Mouse (Mus musculus): ENCODE data around the gene Gnaq. TPM values are rescaled to one million over a fixed set of nuclear protein-coding genes. Genes with fewer than 3 reads are reported as not detected.

Gene Gnaq
- polyA plus RNA-seq, 1 experiment from 2014 or later: 59.0 TPM

- H3K4me3 ChIP-seq (ENCODE audit: low read depth, low read length): no peak overlapping the region
- 0 out of 2 replicates have a peak, but pooled peaks cover 6% of the 10 kb centered on the region for H3K36me3 ChIP-seq (ENCODE audit: control insufficient read depth, insufficient read depth, low read length)
- 89% methylated on average over 7 of the region's 7 CpGs for WGBS
- no peaks in the 10 kb centered on the region for H3K9me3 ChIP-seq (ENCODE audit: control insufficient read depth, low read length)
- ATAC-seq (ENCODE audit: low read depth): no peak
- H3K27me3 ChIP-seq (ENCODE audit: control insufficient read depth, insufficient read depth, low read length): no peaks in the 10 kb centered on the region
- H3K9ac ChIP-seq (replicated peaks; ENCODE audit: low read depth, low read length): no peak overlapping the region
- peaks cover 25% of the 10 kb centered on the region for H3K4me1 ChIP-seq (ENCODE audit: control insufficient read depth, insufficient read depth, low read length)
- no peak overlapping the region for H3K4me2 ChIP-seq (ENCODE audit: low read depth, low read length)
- no peak overlapping the region for H3K27ac ChIP-seq (ENCODE audit: low read depth, low read length)
These were observed 197.5 kb downstream of the Gnaq start for GRCm38 (mm10) chr19:16330161-16330560.

GRCm38 (mm10) chr19:16331047-16331446 is 198.4 kb downstream of the Gnaq start:
- H3K9me3 ChIP-seq (ENCODE audit: control insufficient read depth, low read length): no peaks in the 10 kb centered on the region
- H3K4me3 ChIP-seq (ENCODE audit: low read depth, low read length): no peak overlapping the region
- no peak overlapping the region for H3K9ac ChIP-seq (replicated peaks; ENCODE audit: low read depth, low read length)
- 0 out of 2 replicates have a peak, but pooled peaks cover 6% of the 10 kb centered on the region for H3K36me3 ChIP-seq (ENCODE audit: control insufficient read depth, insufficient read depth, low read length)
- 93% methylated on average over 6 of the region's 6 CpGs for WGBS
- no peaks in the 10 kb centered on the region for H3K27me3 ChIP-seq (ENCODE audit: control insufficient read depth, insufficient read depth, low read length)
- no peak overlapping the region for H3K27ac ChIP-seq (ENCODE audit: low read depth, low read length)
- H3K4me1 ChIP-seq (ENCODE audit: control insufficient read depth, insufficient read depth, low read length): peaks cover 20% of the 10 kb centered on the region
- no peak for ATAC-seq (ENCODE audit: low read depth)
- H3K4me2 ChIP-seq (ENCODE audit: low read depth, low read length): no peak overlapping the region

GRCm38 (mm10) chr19:16337866-16338530 is 205.4 kb downstream of the Gnaq start:
- ATAC-seq (ENCODE audit: low read depth): no peak

GRCm38 (mm10) chr19:16339954-16340586 is 207.4 kb downstream of the Gnaq start:
- Histone ChIP-seq H3K4me2 (ENCODE audit: low read depth, low read length) (no peak overlapping the region), H3K9me3 (ENCODE audit: control insufficient read depth, low read length) (no peaks in the 10 kb centered on the region), H3K9ac (replicated peaks; ENCODE audit: low read depth, low read length) (no peak overlapping the region), H3K27ac (ENCODE audit: low read depth, low read length) (no peak overlapping the region), H3K4me1 (ENCODE audit: control insufficient read depth, insufficient read depth, low read length) (no peaks in the 10 kb centered on the region), H3K4me3 (ENCODE audit: low read depth, low read length) (no peak overlapping the region), H3K36me3 (ENCODE audit: control insufficient read depth, insufficient read depth, low read length) (no peaks in the 10 kb centered on the region), H3K27me3 (ENCODE audit: control insufficient read depth, insufficient read depth, low read length) (no peaks in the 10 kb centered on the region)
- no peak for ATAC-seq (ENCODE audit: low read depth)
- 82% methylated on average over 4 of the region's 4 CpGs for WGBS

More at GRCm38 (mm10) chr19:16337866-16338530, 205.4 kb downstream of the Gnaq start:
- no peak overlapping the region for H3K4me2 ChIP-seq (ENCODE audit: low read depth, low read length)
- H3K9ac ChIP-seq (replicated peaks; ENCODE audit: low read depth, low read length): no peak overlapping the region
- H3K27ac ChIP-seq (ENCODE audit: low read depth, low read length): no peak overlapping the region
- 85% methylated on average over 9 of the region's 9 CpGs for WGBS
- H3K36me3 ChIP-seq (ENCODE audit: control insufficient read depth, insufficient read depth, low read length): 0 out of 2 replicates have a peak, but pooled peaks cover 6% of the 10 kb centered on the region
- H3K9me3 ChIP-seq (ENCODE audit: control insufficient read depth, low read length): no peaks in the 10 kb centered on the region
- H3K4me1 ChIP-seq (ENCODE audit: control insufficient read depth, insufficient read depth, low read length): no peaks in the 10 kb centered on the region
- H3K27me3 ChIP-seq (ENCODE audit: control insufficient read depth, insufficient read depth, low read length): no peaks in the 10 kb centered on the region
- no peak overlapping the region for H3K4me3 ChIP-seq (ENCODE audit: low read depth, low read length)

- Histone ChIP-seq H3K4me2 (ENCODE audit: low read depth, low read length) (no peak overlapping the region), H3K27ac (ENCODE audit: low read depth, low read length) (no peak overlapping the region), H3K9ac (replicated peaks; ENCODE audit: low read depth, low read length) (no peak overlapping the region), H3K36me3 (ENCODE audit: control insufficient read depth, insufficient read depth, low read length) (no peaks in the 10 kb centered on the region), H3K4me3 (ENCODE audit: low read depth, low read length) (no peak overlapping the region), H3K4me1 (ENCODE audit: control insufficient read depth, insufficient read depth, low read length) (no peaks in the 10 kb centered on the region), H3K9me3 (ENCODE audit: control insufficient read depth, low read length) (no peaks in the 10 kb centered on the region), H3K27me3 (ENCODE audit: control insufficient read depth, insufficient read depth, low read length) (no peaks in the 10 kb centered on the region)
- no peak for ATAC-seq (ENCODE audit: low read depth)
- 53% methylated on average over 2 of the region's 2 CpGs for WGBS
These were observed 210.1 kb downstream of the Gnaq start for GRCm38 (mm10) chr19:16342702-16343101.

GRCm38 (mm10) chr19:16345516-16345915 is 212.9 kb downstream of the Gnaq start:
- WGBS: 89% methylated on average over 2 of the region's 2 CpGs
- Histone ChIP-seq H3K36me3 (ENCODE audit: control insufficient read depth, insufficient read depth, low read length) (no peaks in the 10 kb centered on the region), H3K27me3 (ENCODE audit: control insufficient read depth, insufficient read depth, low read length) (no peaks in the 10 kb centered on the region), H3K9ac (replicated peaks; ENCODE audit: low read depth, low read length) (no peak overlapping the region), H3K27ac (ENCODE audit: low read depth, low read length) (no peak overlapping the region), H3K4me1 (ENCODE audit: control insufficient read depth, insufficient read depth, low read length) (no peaks in the 10 kb centered on the region), H3K9me3 (ENCODE audit: control insufficient read depth, low read length) (no peaks in the 10 kb centered on the region), H3K4me3 (ENCODE audit: low read depth, low read length) (no peak overlapping the region), H3K4me2 (ENCODE audit: low read depth, low read length) (no peak overlapping the region)
- no peak for ATAC-seq (ENCODE audit: low read depth)

GRCm38 (mm10) chr19:16347037-16347436 is 214.4 kb downstream of the Gnaq start:
- no peak for ATAC-seq (ENCODE audit: low read depth)
- Histone ChIP-seq H3K27ac (ENCODE audit: low read depth, low read length) (no peak overlapping the region), H3K9me3 (ENCODE audit: control insufficient read depth, low read length) (no peaks in the 10 kb centered on the region), H3K4me1 (ENCODE audit: control insufficient read depth, insufficient read depth, low read length) (no peaks in the 10 kb centered on the region), H3K9ac (replicated peaks; ENCODE audit: low read depth, low read length) (no peak overlapping the region), H3K4me2 (ENCODE audit: low read depth, low read length) (no peak overlapping the region), H3K27me3 (ENCODE audit: control insufficient read depth, insufficient read depth, low read length) (no peaks in the 10 kb centered on the region), H3K36me3 (ENCODE audit: control insufficient read depth, insufficient read depth, low read length) (no peaks in the 10 kb centered on the region), H3K4me3 (ENCODE audit: low read depth, low read length) (no peak overlapping the region)
- 95% methylated on average over 3 of the region's 3 CpGs for WGBS

- Histone ChIP-seq H3K27ac (ENCODE audit: low read depth, low read length) (no peak overlapping the region), H3K9ac (replicated peaks; ENCODE audit: low read depth, low read length) (no peak overlapping the region), H3K4me1 (ENCODE audit: control insufficient read depth, insufficient read depth, low read length) (peaks cover 9% of the 10 kb centered on the region; the same call in 1 of the 2 replicates), H3K4me2 (ENCODE audit: low read depth, low read length) (no peak overlapping the region), H3K4me3 (ENCODE audit: low read depth, low read length) (no peak overlapping the region), H3K9me3 (ENCODE audit: control insufficient read depth, low read length) (no peaks in the 10 kb centered on the region), H3K27me3 (ENCODE audit: control insufficient read depth, insufficient read depth, low read length) (no peaks in the 10 kb centered on the region), H3K36me3 (ENCODE audit: control insufficient read depth, insufficient read depth, low read length) (no peaks in the 10 kb centered on the region)
- ATAC-seq (ENCODE audit: low read depth): peak; percentile 11; the same call in 1 of the 2 replicates
These were observed 221.1 kb downstream of the Gnaq start for GRCm38 (mm10) chr19:16353701-16354136.

GRCm38 (mm10) chr19:16358148-16358547 is 225.5 kb downstream of the Gnaq start:
- WGBS: 93% methylated on average over 3 of the region's 3 CpGs
- ATAC-seq (ENCODE audit: low read depth): no peak

More at GRCm38 (mm10) chr19:16358148-16358547, 225.5 kb downstream of the Gnaq start:
- H3K27ac ChIP-seq (ENCODE audit: low read depth, low read length): no peak overlapping the region
- no peak overlapping the region for H3K9ac ChIP-seq (replicated peaks; ENCODE audit: low read depth, low read length)
- no peaks in the 10 kb centered on the region for H3K9me3 ChIP-seq (ENCODE audit: control insufficient read depth, low read length)
- no peaks in the 10 kb centered on the region for H3K36me3 ChIP-seq (ENCODE audit: control insufficient read depth, insufficient read depth, low read length)
- no peak overlapping the region for H3K4me2 ChIP-seq (ENCODE audit: low read depth, low read length)
- H3K4me3 ChIP-seq (ENCODE audit: low read depth, low read length): no peak overlapping the region
- H3K4me1 ChIP-seq (ENCODE audit: control insufficient read depth, insufficient read depth, low read length): peaks cover 9% of the 10 kb centered on the region; the same call in 1 of the 2 replicates
- H3K27me3 ChIP-seq (ENCODE audit: control insufficient read depth, insufficient read depth, low read length): no peaks in the 10 kb centered on the region

Data from neural tube, embryonic 14.5 days (tissue).